Mouse (Mus musculus) lung, postnatal 0 days (tissue): ENCODE results near the gene Lmbrd2.

ENCODE experiments used
- CTCF ChIP-seq: IDR thresholded peaks from 2 replicates; pipeline ENCODE4 v1.5.1; 2016; ENCODE audit warnings: antibody characterized with exemption, mild to moderate bottlenecking
- EP300 ChIP-seq: IDR thresholded peaks from 2 replicates; pipeline ENCODE4 v1.6.1; 2016; ENCODE audit warnings: antibody characterized with exemption, mild to moderate bottlenecking, control low read depth

- no peak for TF ChIP-seq EP300
- no peak for TF ChIP-seq CTCF
Observed at GRCm38 (mm10) chr15:9093598-9094365, 46.6 kb upstream of the Lmbrd2 start.
